In the genomic region with DNA sequence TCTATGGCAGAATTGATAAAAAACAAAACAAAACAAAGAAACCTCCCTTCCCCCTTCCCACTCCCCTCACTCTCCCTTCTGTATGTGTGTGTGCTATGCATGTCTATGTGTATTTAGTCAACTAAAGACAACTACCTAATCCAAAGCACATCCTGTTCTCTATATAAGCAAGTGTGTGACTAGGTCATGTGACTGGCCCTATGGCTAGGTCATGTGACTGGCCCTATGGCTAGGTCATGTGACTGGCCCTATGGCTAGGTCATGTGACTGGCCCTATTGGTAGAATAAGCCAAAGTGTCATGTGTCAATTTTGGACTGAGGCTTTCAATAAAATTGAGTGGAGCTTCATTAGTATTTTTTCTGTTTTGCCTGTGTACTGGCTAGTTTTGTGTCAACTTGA, we compare ENCODE assay signal across 20 mouse cellular contexts.
DNase-seq lines count a peak whose midpoint lies in the region; ATAC-seq and TF ChIP-seq lines count a peak whose summit lies in the region.
"Had no signal": no experiment of that assay in that cellular context is flagged by ENCODE, and none has a peak within 500 bp of the region (broad histone marks: within the 10 kb centered on the region; RNA-seq: fewer than 3 reads in every experiment).

No protein-coding gene starts in this region.

- H3K4me2 ChIP-seq in CH12.LX (ENCODE audit: insufficient read depth, low read depth, poor library complexity, severe bottlenecking), result no peak overlapping the region

- intact Hi-C loops in heart, postnatal 14 days (cut with DNase I), result no loop called here

- H3K4me3 ChIP-seq in CH12.LX (replicated peaks in 1 of 3; ENCODE audit: low read depth in 2 of 3, low read length in 2 of 3, poor library complexity in 1 of 3), result no peak overlapping the region
- H3K4me3 ChIP-seq in MEL (ENCODE audit: control insufficient read depth in 1 of 2, insufficient read depth in 1 of 2, low read depth in 2 of 2, low read length in 2 of 2), result no peak overlapping the region

- DNase-seq in CH12.LX (ENCODE audit: extremely low read depth), result no peak
- no peak for DNase-seq in MEL (ENCODE audit: low read depth, low spot score)
- no peak for DNase-seq in heart, postnatal 14 days
- DNase-seq: adrenal gland, adult 2 months; adrenal gland, adult 8-10 months; adrenal gland, postnatal 10 days; adrenal gland, postnatal 14 days; adrenal gland, postnatal 25 days; adrenal gland, postnatal 36 days; B cell, adult 2 months; cerebellum, adult 11 months; cerebellum, adult 11-12 months; cerebellum, adult 18-20 months; cerebellum, adult 2 months; cerebellum, adult 8-10 months had no signal

- H3K9ac ChIP-seq in CH12.LX (ENCODE audit: insufficient read depth, low read depth), result no peak overlapping the region
- no peak overlapping the region for H3K9ac ChIP-seq in MEL (ENCODE audit: control insufficient read depth, low read depth, low read length, poor library complexity, severe bottlenecking)

- TF ChIP-seq EP300 in CH12.LX (IDR thresholded peaks at IDR 0.05; ENCODE audit: low read length), result no peak
- no peak for TF ChIP-seq EP300 in MEL (IDR thresholded peaks at IDR 0.05; ENCODE audit: low read depth in 1 of 2, low read length in 2 of 2)

- no peak overlapping the region for H3K27ac ChIP-seq in CH12.LX (ENCODE audit: insufficient read depth, low read depth)
- no peak overlapping the region for H3K27ac ChIP-seq in MEL (ENCODE audit: control insufficient read depth, low read depth, low read length)

- no peaks in the 10 kb centered on the region for H3K36me3 ChIP-seq in CH12.LX (replicated peaks in 1 of 2; ENCODE audit: control insufficient read depth in 1 of 2, insufficient read depth in 1 of 2, low read length in 1 of 2)
- H3K36me3 ChIP-seq in MEL (ENCODE audit: control insufficient read depth in 1 of 2, insufficient read depth in 2 of 2, low read length in 2 of 2), result peaks cover 0 to 17% of the 10 kb centered on the region in 2 experiments; a peak in 2 of 4 replicates
- H3K36me3 ChIP-seq: G1E had no signal

- dilution Hi-C loops in CH12.LX (cut with MboI; ENCODE audit: extremely low pct_ligation_motif_present, extremely low pct_unique_long_range_greater_than_20kb, low sequenced_read_pairs), result no loop called here

- no peaks in the 10 kb centered on the region for H3K4me1 ChIP-seq in CH12.LX (ENCODE audit: control insufficient read depth in 1 of 2, insufficient read depth in 2 of 2)
- H3K4me1 ChIP-seq in MEL (ENCODE audit: control insufficient read depth in 1 of 2, insufficient read depth in 2 of 2, low read length in 2 of 2), result peaks cover 14 to 15% of the 10 kb centered on the region in 2 experiments

- no peaks in the 10 kb centered on the region for H3K9me3 ChIP-seq in CH12.LX (replicated peaks; ENCODE audit: low read length)
- H3K9me3 ChIP-seq in MEL (replicated peaks; ENCODE audit: insufficient read depth, low read length), result no peaks in the 10 kb centered on the region
- H3K9me3 ChIP-seq: G1E had no signal

- no peaks in the 10 kb centered on the region for H3K79me2 ChIP-seq in CH12.LX (replicated peaks; ENCODE audit: control insufficient read depth, extremely low read depth, insufficient read depth, poor library complexity, severe bottlenecking)
- H3K79me2 ChIP-seq in MEL (ENCODE audit: control insufficient read depth, insufficient read depth, low read length, poor library complexity), result no peaks in the 10 kb centered on the region

- no peaks in the 10 kb centered on the region for H3K27me3 ChIP-seq in CH12.LX (replicated peaks)
- no peaks in the 10 kb centered on the region for H3K27me3 ChIP-seq in MEL (ENCODE audit: control insufficient read depth in 1 of 2, insufficient read depth in 2 of 2, low read length in 2 of 2)

- no peak for TF ChIP-seq RAD21 in CH12.LX (IDR thresholded peaks at IDR 0.05; ENCODE audit: low read depth, low read length)
- TF ChIP-seq RAD21 in MEL (IDR thresholded peaks at IDR 0.05; ENCODE audit: low read depth, low read length), result no peak

- TF ChIP-seq CTCF in CH12.LX (conservative IDR thresholded peaks at IDR 0.05 in 1 of 2, IDR thresholded peaks at IDR 0.05 in 1 of 2; ENCODE audit: low read depth in 2 of 2, low read length in 2 of 2) (no peak), MEL (IDR thresholded peaks at IDR 0.05 in 2 of 3, conservative IDR thresholded peaks at IDR 0.05 in 1 of 3; ENCODE audit: control insufficient read depth in 1 of 3, insufficient read depth in 1 of 3, low read depth in 2 of 3, low read length in 3 of 3, poor library complexity in 1 of 3, severe bottlenecking in 1 of 3) (no peak)

- TF ChIP-seq POLR2A in CH12.LX (IDR thresholded peaks at IDR 0.05; ENCODE audit: low read depth, low read length) (no peak), MEL (IDR thresholded peaks at IDR 0.05; ENCODE audit: control insufficient read depth in 1 of 2, insufficient read depth in 1 of 2, low read depth in 1 of 2, low read length in 2 of 2, poor library complexity in 1 of 2) (no peak)

- no peak for ATAC-seq in inflammation-experienced regulatory T-cells, adult 6 months
- ATAC-seq: activated CD4-positive, CD25-positive, alpha-beta regulatory T cell, adult 4 months; CD4-positive, CD25-positive, alpha-beta regulatory T cell, adult 4 months; Patski had no signal

- in situ Hi-C loops in CH12.LX (cut with MboI; ENCODE audit: low pct_ligation_motif_present, low pct_unique_long_range_greater_than_20kb, low sequenced_read_pairs), result no loop called here

TF ChIP-seq in CH12.LX, 34 proteins besides CTCF, POLR2A, EP300 and RAD21:
- TF ChIP-seq RCOR1 (conservative IDR thresholded peaks at IDR 0.05; ENCODE audit: low read depth, low read length) (no peak), PAX5 (IDR thresholded peaks at IDR 0.05; ENCODE audit: low read length) (no peak), MAX (IDR thresholded peaks at IDR 0.05; ENCODE audit: low read length) (no peak), USF1 (IDR thresholded peaks at IDR 0.05; ENCODE audit: low read depth, low read length) (0 out of 2 replicates have a peak, but pooled peaks have one; percentile 16), UBTF (IDR thresholded peaks at IDR 0.05; ENCODE audit: low read depth, low read length) (no peak), ETS1 (conservative IDR thresholded peaks at IDR 0.05; ENCODE audit: low read depth, low read length) (no peak), USF2 (conservative IDR thresholded peaks at IDR 0.05; ENCODE audit: low read depth, low read length) (peak; percentile 34), NRF1 (IDR thresholded peaks at IDR 0.05; ENCODE audit: low read depth, low read length) (no peak), ZC3H11A (IDR thresholded peaks at IDR 0.05; ENCODE audit: low read depth, low read length) (no peak), CHD1 (IDR thresholded peaks at IDR 0.05; ENCODE audit: low read depth, low read length) (no peak), ZNF384 (IDR thresholded peaks at IDR 0.05; ENCODE audit: low read depth, low read length) (no peak), HCFC1 (IDR thresholded peaks at IDR 0.05; ENCODE audit: low read depth, low read length) (no peak)

TF ChIP-seq in MEL, 35 proteins besides CTCF, POLR2A, EP300 and RAD21:
- peak; percentile 84 for TF ChIP-seq USF1 (IDR thresholded peaks at IDR 0.05; ENCODE audit: low read depth, low read length)
- no peak for TF ChIP-seq NELFE (IDR thresholded peaks at IDR 0.05; ENCODE audit: low read depth, low read length)
- TF ChIP-seq ZNF384 (IDR thresholded peaks at IDR 0.05; ENCODE audit: low read depth, low read length), result no peak
- TF ChIP-seq USF2 (IDR thresholded peaks at IDR 0.05; ENCODE audit: borderline replicate concordance in 1 of 2, insufficient read depth in 1 of 2, low read depth in 1 of 2, low read length in 2 of 2), result peak in 1 of 2 experiments; percentile 66; a peak in 2 of 4 replicates
- no peak for TF ChIP-seq MAFK (IDR thresholded peaks at IDR 0.05; ENCODE audit: borderline replicate concordance, low read depth, low read length)
- TF ChIP-seq ZMIZ1 (IDR thresholded peaks at IDR 0.05; ENCODE audit: low read depth, low read length), result no peak
- no peak for TF ChIP-seq MXI1 (IDR thresholded peaks at IDR 0.05; ENCODE audit: low read depth, low read length)
- no peak for TF ChIP-seq RCOR1 (IDR thresholded peaks at IDR 0.05; ENCODE audit: low read depth, low read length)
